Mouse (Mus musculus) CD4-positive naive resting alpha-beta T cell, adult 76 days (primary cell): Measurements from ENCODE around the gene Vmn2r37. TPM values are rescaled to one million over a fixed set of nuclear protein-coding genes. Genes with fewer than 3 reads are reported as not detected.

ENCODE experiments used
- total RNA-seq: library from RNA; stranded (reverse); gene quantifications from one replicate; pipeline ENCODE4 v1.2.4, GENCODE M21; 2023

Vmn2r37 gene
- total RNA-seq = not detected

DNA sequence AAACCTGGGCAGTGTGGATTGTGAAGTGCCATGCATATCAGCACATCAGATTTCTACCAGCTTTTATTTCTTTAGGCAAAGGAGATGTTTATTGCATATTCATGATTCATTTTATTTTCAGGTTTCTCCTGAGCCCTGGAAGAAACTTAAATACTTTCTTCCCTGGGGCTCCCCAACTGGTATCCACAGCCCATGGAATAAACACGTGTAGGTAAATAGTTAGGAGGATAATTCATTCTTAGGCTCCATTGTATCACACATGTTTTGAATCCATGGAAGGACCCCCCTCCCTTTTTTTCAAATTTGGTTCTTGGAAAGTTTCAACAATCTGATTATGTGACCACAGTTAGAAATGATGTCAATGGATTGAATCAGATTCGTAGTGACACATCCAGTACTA lies at the start of gene Vmn2r37:
Vmn2r37 (minus strand) TSS at position 101 of the 400 bp plus-strand sequence.

Other genes with a start within 250 kb of the Vmn2r37 start
- not detected for gene Vmn2r39, start 192.9 kb downstream of the Vmn2r37 start, total RNA-seq
- not detected for gene Vmn2r38, start 125.8 kb downstream of the Vmn2r37 start, total RNA-seq